Mouse (Mus musculus) limb, embryonic 12.5 days (tissue): ENCODE results near the gene Pop5. TPM values are rescaled to one million over a fixed set of nuclear protein-coding genes. Genes with fewer than 3 reads are reported as not detected.

ENCODE experiments used
- ATAC-seq: fragments of 200-750 bp; cut with Nextera tagmentation; 2 replicates; pipeline ENCODE4 v1.8.0; 2017; ENCODE audit warnings: low read depth, moderate TSS enrichment; ENCODE audit not compliant: insufficient number of reproducible peaks, insufficient read depth, low FRiP score, low TSS enrichment
- H3K27ac ChIP-seq: fragments of 300-500 bp; sonication (generic); 2 replicates; pipeline ENCODE4 v1.5.1; 2016; ENCODE audit warnings: mild to moderate bottlenecking, moderate library complexity
- H3K27me3 ChIP-seq: fragments of 300-500 bp; sonication (generic); 2 replicates; pipeline ENCODE4 v1.6.1; 2016; ENCODE audit warnings: mild to moderate bottlenecking, moderate library complexity
- H3K36me3 ChIP-seq: fragments of 300-500 bp; sonication (generic); 2 replicates; pipeline ENCODE4 v1.6.1; 2016; ENCODE audit warnings: mild to moderate bottlenecking, moderate library complexity
- H3K4me1 ChIP-seq: fragments of 300-500 bp; sonication (generic); replicated peaks from 2 replicates; pipeline ENCODE4 v1.6.1; 2016
- H3K4me2 ChIP-seq: fragments of 300-500 bp; sonication (generic); 2 replicates; pipeline ENCODE4 v1.6.1; 2016; ENCODE audit warnings: mild to moderate bottlenecking, moderate library complexity
- H3K4me3 ChIP-seq: fragments of 300-500 bp; sonication (generic); replicated peaks from 2 replicates; pipeline ENCODE4 v1.5.1; 2016; ENCODE audit warnings: mild to moderate bottlenecking
- H3K9ac ChIP-seq: fragments of 300-500 bp; sonication (generic); replicated peaks from 2 replicates; pipeline ENCODE4 v1.6.1; 2016; ENCODE audit warnings: mild to moderate bottlenecking, moderate library complexity
- H3K9me3 ChIP-seq: fragments of 300-500 bp; sonication (generic); 2 replicates; pipeline ENCODE4 v1.6.1; 2016; ENCODE audit warnings: mild to moderate bottlenecking, moderate library complexity
- WGBS: fragments of 180-500 bp; shearing (Covaris S2); methylation state at CpG from one replicate; pipeline ENCODE4 v1.1.7; 2016; 5-methylcytosine and 5-hydroxymethylcytosine counted together
- polyA plus RNA-seq: library from polyadenylated mRNA; unstranded; fragments of >200 nt; fragmentation: Nextera tagmentation; extraction: Ambion mirVana; gene quantifications from 2 replicates; pipeline ENCODE4 v1.2.1, GENCODE M21; 2016

Pop5 gene
- polyA plus RNA-seq, 1 experiment from 2014 or later: 104 TPM

DNA sequence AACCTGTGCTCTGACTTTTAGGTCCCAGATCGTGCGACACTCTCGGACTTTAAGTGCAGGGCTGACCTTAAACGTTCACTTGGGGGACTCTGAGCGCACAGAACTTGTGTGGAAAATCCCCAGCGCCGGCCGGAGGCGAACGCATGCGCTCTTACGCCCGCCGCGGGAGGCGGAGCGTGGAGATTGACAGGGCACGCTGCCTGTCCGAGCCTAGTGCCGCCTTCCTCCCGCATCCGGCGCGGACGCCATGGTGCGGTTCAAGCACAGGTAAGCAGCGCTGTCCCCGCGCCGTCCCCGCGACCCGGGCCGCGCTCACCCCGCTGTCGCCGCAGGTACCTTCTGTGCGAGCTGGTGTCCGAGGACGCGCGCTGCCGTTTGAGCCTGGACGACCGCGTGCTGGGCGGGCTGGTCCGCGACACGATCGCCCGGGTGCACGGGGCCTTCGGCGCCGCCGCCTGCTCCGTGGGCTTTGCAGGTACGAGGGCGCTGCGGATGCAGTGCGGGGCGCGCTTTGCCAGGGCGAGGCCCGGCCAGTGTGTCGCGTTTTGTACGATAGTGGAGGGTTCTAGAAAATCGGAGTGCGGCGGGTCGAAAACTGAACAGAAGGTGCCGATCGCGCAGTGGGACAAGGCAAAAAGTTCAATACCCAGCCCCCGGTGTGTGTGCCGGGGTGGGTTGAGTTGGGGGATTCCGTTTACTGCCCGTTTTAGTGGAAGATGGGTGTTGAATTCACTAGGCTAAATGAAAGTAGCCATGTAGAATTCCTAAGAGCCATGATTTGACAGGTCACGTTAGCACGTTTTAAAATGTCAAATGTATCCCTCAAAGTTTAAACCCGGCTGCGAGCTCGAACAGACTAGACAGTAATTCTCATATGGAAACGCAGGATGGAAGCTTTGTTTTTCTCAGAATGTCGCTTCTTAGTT is 2.4 kb downstream of the Pop5 start:
- Histone ChIP-seq H3K27me3 (peaks cover 12% of the 10 kb centered on the region), H3K9me3 (no peaks in the 10 kb centered on the region), H3K4me2 (peak overlapping the region; percentile 78), H3K4me1 (peaks cover 20% of the 10 kb centered on the region), H3K9ac (peak overlapping the region; percentile 75), H3K4me3 (peak overlapping the region; percentile 92), H3K27ac (peak overlapping the region; percentile 68), H3K36me3 (peaks cover 35% of the 10 kb centered on the region)
- WGBS: under 1% methylated on average over 88 of the region's 88 CpGs
- peak; percentile 63 for ATAC-seq

DNA sequence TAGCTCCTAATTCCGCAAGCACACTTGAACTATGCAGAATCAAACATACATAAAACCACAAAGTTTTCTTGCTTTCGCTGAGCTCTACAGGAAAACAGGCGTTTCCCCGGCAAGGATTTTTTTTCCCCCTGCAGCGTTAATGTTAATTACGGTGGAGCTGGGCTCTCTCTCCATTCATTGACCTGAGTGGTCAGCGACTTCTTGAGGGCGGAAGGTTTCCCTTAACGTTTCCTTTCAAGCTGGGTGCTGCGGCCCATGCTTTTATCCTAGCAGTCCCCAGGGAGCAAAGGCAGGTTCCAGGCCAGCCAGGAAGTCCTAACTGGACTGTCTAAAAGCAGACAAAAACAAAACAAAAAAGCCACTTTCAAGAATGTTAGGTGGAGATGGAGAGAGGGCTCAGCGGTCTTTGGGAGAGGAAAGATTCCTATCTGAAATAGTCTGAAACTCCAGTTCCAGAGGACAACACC is 3.1 kb downstream of the Pop5 start:
- H3K9me3 ChIP-seq: no peaks in the 10 kb centered on the region
- H3K4me2 ChIP-seq: peak overlapping the region; percentile 78
- H3K4me3 ChIP-seq: peak overlapping the region; percentile 92
- WGBS: 5% methylated on average over 11 of the region's 11 CpGs
- no peak overlapping the region for H3K27ac ChIP-seq
- H3K9ac ChIP-seq: peak overlapping the region; percentile 75; the same call in 1 of the 2 replicates
- peaks cover 42% of the 10 kb centered on the region for H3K36me3 ChIP-seq
- peaks cover 20% of the 10 kb centered on the region for H3K4me1 ChIP-seq
- no peak for ATAC-seq
- H3K27me3 ChIP-seq: peaks cover 12% of the 10 kb centered on the region

DNA sequence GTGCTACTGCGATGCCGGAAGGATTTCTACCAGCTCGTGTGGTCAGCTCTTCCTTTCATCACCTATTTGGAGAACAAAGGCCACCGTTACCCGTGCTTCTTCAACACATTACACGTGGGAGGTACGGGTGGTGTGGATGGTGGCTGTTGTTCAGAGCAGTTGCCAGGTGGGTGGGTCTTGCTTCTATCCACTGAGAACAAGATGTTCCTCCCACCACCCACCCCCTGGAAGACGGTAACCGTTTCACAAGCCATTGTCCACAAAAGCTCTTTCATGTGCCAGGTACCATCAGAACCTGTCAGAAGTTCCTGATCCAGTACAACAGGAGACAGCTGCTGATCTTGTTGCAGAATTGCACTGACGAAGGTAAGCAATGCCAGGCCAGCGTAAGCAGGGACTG is 4.6 kb downstream of the Pop5 start:
- no peak overlapping the region for H3K4me2 ChIP-seq
- peaks cover 56% of the 10 kb centered on the region for H3K36me3 ChIP-seq
- no peak overlapping the region for H3K4me3 ChIP-seq
- 86% methylated on average over 11 of the region's 11 CpGs for WGBS
- no peak overlapping the region for H3K9ac ChIP-seq
- H3K27me3 ChIP-seq: peaks cover 3% of the 10 kb centered on the region
- no peaks in the 10 kb centered on the region for H3K9me3 ChIP-seq
- no peak for ATAC-seq
- peaks cover 14% of the 10 kb centered on the region for H3K4me1 ChIP-seq
- no peak overlapping the region for H3K27ac ChIP-seq

DNA sequence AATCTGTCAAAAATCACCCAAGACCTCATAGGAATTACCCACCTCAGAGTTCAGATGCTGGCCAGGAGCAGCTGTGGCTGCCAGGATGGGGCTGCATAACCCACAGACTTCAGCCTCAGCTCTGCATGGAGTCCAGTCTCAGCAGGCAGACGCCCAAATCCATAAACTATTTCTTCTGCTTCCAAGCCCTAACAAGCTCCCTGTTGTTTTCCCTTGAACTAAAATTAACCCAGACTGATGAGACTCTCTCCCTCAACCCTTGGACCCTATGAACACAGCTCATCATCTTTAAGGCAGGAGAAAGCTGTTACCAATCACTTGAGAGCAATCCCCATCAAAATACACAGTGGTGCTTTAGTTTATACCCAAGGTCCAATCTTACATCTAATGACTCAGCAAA is 19.8 kb downstream of the Pop5 start:
- no peaks in the 10 kb centered on the region for H3K4me1 ChIP-seq
- no peak overlapping the region for H3K4me2 ChIP-seq
- no peak overlapping the region for H3K4me3 ChIP-seq
- H3K9me3 ChIP-seq: no peaks in the 10 kb centered on the region
- no peaks in the 10 kb centered on the region for H3K27me3 ChIP-seq
- H3K27ac ChIP-seq: no peak overlapping the region
- WGBS: 65% methylated on average over 1 of the region's 1 CpGs
- H3K36me3 ChIP-seq: peaks cover 70% of the 10 kb centered on the region
- H3K9ac ChIP-seq: no peak overlapping the region
- no peak for ATAC-seq

DNA sequence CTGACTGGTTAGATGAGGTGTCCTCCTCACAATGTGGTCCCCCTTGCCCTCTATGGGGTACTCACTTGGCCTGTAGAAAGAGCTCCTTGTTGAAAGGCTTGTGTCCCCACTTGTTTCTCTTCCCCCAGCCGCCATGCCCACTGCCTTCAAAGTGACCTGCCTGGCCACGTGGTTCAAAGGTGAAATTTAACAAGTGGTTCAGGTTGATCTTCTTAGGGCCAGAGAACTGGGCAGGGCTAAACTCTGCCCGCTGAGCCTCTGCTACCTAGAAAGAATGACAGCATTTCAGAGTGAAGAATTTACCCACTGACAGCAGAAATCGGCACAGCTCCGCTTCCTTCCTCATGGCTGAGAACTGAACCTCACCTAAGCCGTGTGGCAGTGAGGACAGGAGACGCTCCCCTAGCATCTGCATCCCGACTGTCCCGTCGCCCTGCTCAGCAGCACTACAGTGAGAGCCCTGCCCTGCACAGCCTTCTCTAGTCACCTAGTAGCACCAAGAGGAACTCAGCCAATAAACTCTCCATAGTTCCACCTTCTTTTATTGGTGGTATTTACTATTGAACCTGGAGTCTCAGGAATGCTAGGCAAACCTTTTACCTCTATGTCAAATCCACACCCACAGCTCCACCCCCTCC is 21.4 kb downstream of the Pop5 start:
- H3K27me3 ChIP-seq: no peaks in the 10 kb centered on the region
- no peak overlapping the region for H3K9ac ChIP-seq
- no peak overlapping the region for H3K4me2 ChIP-seq
- no peaks in the 10 kb centered on the region for H3K4me1 ChIP-seq
- ATAC-seq: no peak
- H3K27ac ChIP-seq: no peak overlapping the region
- H3K36me3 ChIP-seq: peaks cover 69% of the 10 kb centered on the region
- WGBS: 90% methylated on average over 10 of the region's 10 CpGs
- H3K9me3 ChIP-seq: no peaks in the 10 kb centered on the region
- no peak overlapping the region for H3K4me3 ChIP-seq

DNA sequence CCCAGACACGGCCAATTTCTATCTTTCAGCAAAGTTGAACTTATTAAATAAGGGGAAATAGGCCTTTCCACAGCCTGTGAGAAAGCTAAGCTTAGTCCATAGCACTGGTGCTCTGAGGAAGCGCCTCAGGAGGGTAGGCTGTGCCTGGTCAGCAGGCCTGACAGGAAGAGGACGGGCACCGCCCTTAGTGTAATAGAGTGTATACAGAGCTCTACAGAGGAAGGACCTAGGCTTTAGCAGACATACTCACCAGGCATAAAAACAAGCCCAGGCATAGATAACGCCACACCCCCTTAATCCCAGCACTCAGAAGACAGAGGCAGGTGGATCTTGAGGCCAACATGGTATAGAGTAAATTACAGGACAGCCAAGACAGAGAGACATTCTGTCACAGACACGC is 24.7 kb downstream of the Pop5 start:
- 87% methylated on average over 6 of the region's 6 CpGs for WGBS
- H3K4me2 ChIP-seq: no peak overlapping the region
- no peak overlapping the region for H3K4me3 ChIP-seq
- no peak for ATAC-seq
- no peaks in the 10 kb centered on the region for H3K9me3 ChIP-seq
- no peak overlapping the region for H3K9ac ChIP-seq
- H3K27ac ChIP-seq: no peak overlapping the region
- no peaks in the 10 kb centered on the region for H3K4me1 ChIP-seq
- peaks cover 86% of the 10 kb centered on the region for H3K36me3 ChIP-seq
- no peaks in the 10 kb centered on the region for H3K27me3 ChIP-seq

DNA sequence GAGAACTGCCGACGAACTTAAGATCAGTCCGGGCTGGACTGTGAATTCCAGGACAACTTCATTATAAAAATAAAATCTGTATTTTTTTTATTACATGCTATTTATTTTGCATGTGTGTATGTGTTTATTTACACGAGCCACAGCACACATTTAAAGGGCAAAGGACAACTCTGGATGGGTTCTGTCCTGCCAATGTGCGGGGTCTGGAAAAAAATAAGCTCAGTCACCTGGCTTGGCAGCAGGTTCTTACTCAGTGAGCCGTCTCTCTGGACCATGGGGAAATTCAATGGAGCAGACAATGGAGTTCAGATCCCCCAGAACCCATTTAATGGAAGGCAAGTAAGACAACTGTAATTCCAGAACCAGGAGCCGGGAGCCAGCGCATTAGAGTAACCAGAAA is 25.5 kb downstream of the Pop5 start:
- ATAC-seq: no peak
- Histone ChIP-seq H3K9me3 (no peaks in the 10 kb centered on the region), H3K36me3 (peaks cover 85% of the 10 kb centered on the region), H3K9ac (no peak overlapping the region), H3K27me3 (no peaks in the 10 kb centered on the region), H3K27ac (no peak overlapping the region), H3K4me1 (peaks cover 3% of the 10 kb centered on the region; the same call in 1 of the 2 replicates), H3K4me2 (no peak overlapping the region), H3K4me3 (no peak overlapping the region)
- 90% methylated on average over 8 of the region's 8 CpGs for WGBS

DNA sequence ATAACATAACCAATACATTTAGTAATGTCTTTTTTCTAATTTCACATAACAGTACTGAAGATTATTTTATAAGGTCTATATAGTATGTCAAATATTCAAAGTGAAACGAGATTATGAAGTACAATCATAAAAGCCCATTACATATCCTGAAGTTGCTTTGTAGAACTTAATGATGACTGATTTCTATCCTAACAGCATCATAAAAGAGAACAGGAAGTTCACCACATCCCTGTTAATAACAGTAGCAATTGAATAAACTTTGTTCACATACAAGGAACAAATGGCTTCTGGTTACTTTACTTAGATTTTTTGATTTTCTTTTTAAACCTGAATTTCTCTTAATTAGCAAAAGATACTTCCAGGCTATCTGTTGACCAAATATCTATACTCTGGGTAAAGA is 26.2 kb downstream of the Pop5 start:
- H3K27ac ChIP-seq: no peak overlapping the region
- H3K9ac ChIP-seq: no peak overlapping the region
- no peak overlapping the region for H3K4me3 ChIP-seq
- no peak overlapping the region for H3K4me2 ChIP-seq
- WGBS: 84% methylated on average over 1 of the region's 1 CpGs
- no peaks in the 10 kb centered on the region for H3K27me3 ChIP-seq
- peaks cover 7% of the 10 kb centered on the region; the same call in 1 of the 2 replicates for H3K4me1 ChIP-seq
- ATAC-seq: no peak
- peaks cover 84% of the 10 kb centered on the region for H3K36me3 ChIP-seq
- no peaks in the 10 kb centered on the region for H3K9me3 ChIP-seq

DNA sequence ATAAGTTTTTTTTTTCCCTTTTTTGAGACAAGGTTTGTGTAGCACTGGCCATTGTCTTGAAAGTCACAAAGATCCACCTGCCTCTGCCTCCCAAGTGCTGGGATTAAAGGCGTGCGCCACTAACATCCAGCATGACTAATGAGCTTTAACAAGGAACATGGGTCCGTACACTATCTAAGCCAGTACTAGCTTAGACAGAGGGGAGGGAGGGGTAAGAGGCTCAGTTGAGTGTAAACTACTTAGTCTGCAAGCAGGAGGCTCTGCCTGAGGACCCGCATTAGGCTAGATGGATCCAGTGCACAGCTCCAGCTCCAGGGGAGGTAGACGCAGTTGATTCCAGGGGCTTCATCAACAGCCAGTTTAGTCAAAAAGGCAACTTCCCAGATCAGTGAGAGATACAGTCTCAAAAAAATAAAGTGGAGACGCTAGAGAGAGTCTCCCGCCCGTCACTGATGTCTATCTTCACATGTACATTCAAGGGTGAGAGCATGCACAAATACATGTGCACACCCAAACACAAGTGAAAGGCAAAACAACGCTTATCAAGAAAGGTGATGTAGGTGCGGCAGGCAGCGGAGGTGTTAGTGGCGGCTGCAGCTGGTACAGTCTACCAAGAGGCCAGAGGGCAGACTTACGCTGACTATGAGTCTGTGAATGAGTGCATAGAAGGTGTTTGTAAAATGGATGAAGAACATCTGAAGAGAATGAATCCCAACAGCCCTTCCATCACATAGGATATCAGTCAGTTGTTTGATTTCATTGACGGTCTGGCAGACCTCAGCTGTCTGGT is 27.1 kb downstream of the Pop5 start:
- Histone ChIP-seq H3K36me3 (peaks cover 76% of the 10 kb centered on the region), H3K4me1 (peaks cover 7% of the 10 kb centered on the region; the same call in 1 of the 2 replicates), H3K4me2 (no peak overlapping the region), H3K27ac (no peak overlapping the region), H3K27me3 (no peaks in the 10 kb centered on the region), H3K9me3 (no peaks in the 10 kb centered on the region), H3K4me3 (no peak overlapping the region), H3K9ac (no peak overlapping the region; the same call in 1 of the 2 replicates)
- no peak for ATAC-seq
- 90% methylated on average over 14 of the region's 14 CpGs for WGBS

DNA sequence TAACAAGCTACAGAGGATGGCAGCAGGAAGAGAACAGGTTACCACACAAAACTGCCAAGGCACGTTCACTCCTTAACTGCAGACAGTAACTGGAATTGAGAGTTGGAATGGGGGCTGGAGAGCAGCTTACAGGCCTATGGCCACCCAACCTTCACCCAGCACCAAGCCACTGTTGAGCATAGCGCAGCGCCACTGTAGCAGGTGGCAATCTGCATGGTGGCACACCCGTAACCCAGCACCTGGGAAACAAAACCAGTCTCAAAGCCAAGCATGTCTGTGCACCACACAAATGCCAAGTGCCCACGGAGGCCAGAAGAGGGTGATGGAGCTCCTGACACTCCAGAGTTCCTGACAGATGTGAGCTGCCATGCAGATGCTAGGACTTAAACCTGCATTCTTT is 30.7 kb downstream of the Pop5 start:
- H3K4me3 ChIP-seq: no peak overlapping the region
- no peak overlapping the region for H3K4me2 ChIP-seq

More for the DNA sequence above, 30.7 kb downstream of the Pop5 start:
- 90% methylated on average over 5 of the region's 5 CpGs for WGBS
- no peak overlapping the region for H3K9ac ChIP-seq
- peaks cover 61% of the 10 kb centered on the region for H3K36me3 ChIP-seq
- H3K27me3 ChIP-seq: no peaks in the 10 kb centered on the region
- ATAC-seq: no peak
- H3K9me3 ChIP-seq: no peaks in the 10 kb centered on the region
- peaks cover 30% of the 10 kb centered on the region for H3K4me1 ChIP-seq
- H3K27ac ChIP-seq: peak overlapping the region; percentile 67; the same call in 1 of the 2 replicates
